Mouse (Mus musculus): ENCODE measurements around the gene Klc1. TPM values are rescaled to one million over a fixed set of nuclear protein-coding genes. Genes with fewer than 3 reads are reported as not detected.

The Klc1 gene
- total RNA-seq, 1 experiment from 2014 or later, result 169 TPM

GRCm38 (mm10) chr12:111798493-111798892, 39.8 kb downstream of the Klc1 start:
- no peak for ATAC-seq (ENCODE audit: extremely low read depth, insufficient number of reproducible peaks, low FRiP score, poor library complexity, severe bottlenecking)

- ATAC-seq (ENCODE audit: extremely low read depth, insufficient number of reproducible peaks, low FRiP score, poor library complexity, severe bottlenecking), result no peak
Measured at GRCm38 (mm10) chr12:111800459-111801183, 42.0 kb downstream of the Klc1 start.

GRCm38 (mm10) chr12:111803538-111803937, 44.9 kb downstream of the Klc1 start:
- no peak for ATAC-seq (ENCODE audit: extremely low read depth, insufficient number of reproducible peaks, low FRiP score, poor library complexity, severe bottlenecking)

- no peak for ATAC-seq (ENCODE audit: extremely low read depth, insufficient number of reproducible peaks, low FRiP score, poor library complexity, severe bottlenecking)
Measured at GRCm38 (mm10) chr12:111808775-111809174, 50.1 kb downstream of the Klc1 start.

- no peak for ATAC-seq (ENCODE audit: extremely low read depth, insufficient number of reproducible peaks, low FRiP score, poor library complexity, severe bottlenecking)
Measured at GRCm38 (mm10) chr12:111809762-111810161, 51.1 kb downstream of the Klc1 start.

- no peak for ATAC-seq (ENCODE audit: extremely low read depth, insufficient number of reproducible peaks, low FRiP score, poor library complexity, severe bottlenecking)
Measured at GRCm38 (mm10) chr12:111812075-111812474, 53.4 kb downstream of the Klc1 start.

- ATAC-seq (ENCODE audit: extremely low read depth, insufficient number of reproducible peaks, low FRiP score, poor library complexity, severe bottlenecking), result no peak
Measured at GRCm38 (mm10) chr12:111812611-111813010, 54.0 kb downstream of the Klc1 start.

- no peak for ATAC-seq (ENCODE audit: extremely low read depth, insufficient number of reproducible peaks, low FRiP score, poor library complexity, severe bottlenecking)
Measured at GRCm38 (mm10) chr12:111813111-111813765, 54.6 kb downstream of the Klc1 start.

- peak; percentile 94 for ATAC-seq (ENCODE audit: extremely low read depth, insufficient number of reproducible peaks, low FRiP score, poor library complexity, severe bottlenecking)
Measured at GRCm38 (mm10) chr12:111813766-111814617, 55.3 kb downstream of the Klc1 start, which contains the start of the genes Xrcc3 and Zfyve21. Gene Xrcc3, minus strand, starts transcription at chr12:111813873. Gene Zfyve21, plus strand, starts transcription at chr12:111814170.

GRCm38 (mm10) chr12:111814769-111815762, 56.4 kb downstream of the Klc1 start:
- no peak for ATAC-seq (ENCODE audit: extremely low read depth, insufficient number of reproducible peaks, low FRiP score, poor library complexity, severe bottlenecking)

- ATAC-seq (ENCODE audit: extremely low read depth, insufficient number of reproducible peaks, low FRiP score, poor library complexity, severe bottlenecking), result no peak
Measured at GRCm38 (mm10) chr12:111816528-111816927, 57.9 kb downstream of the Klc1 start.

- no peak for ATAC-seq (ENCODE audit: extremely low read depth, insufficient number of reproducible peaks, low FRiP score, poor library complexity, severe bottlenecking)
Measured at GRCm38 (mm10) chr12:111816967-111817366, 58.3 kb downstream of the Klc1 start.

- ATAC-seq (ENCODE audit: extremely low read depth, insufficient number of reproducible peaks, low FRiP score, poor library complexity, severe bottlenecking), result no peak
Measured at GRCm38 (mm10) chr12:111817991-111818390, 59.3 kb downstream of the Klc1 start.

- ATAC-seq (ENCODE audit: extremely low read depth, insufficient number of reproducible peaks, low FRiP score, poor library complexity, severe bottlenecking), result no peak
Measured at GRCm38 (mm10) chr12:111819936-111820335, 61.3 kb downstream of the Klc1 start.

GRCm38 (mm10) chr12:111820708-111821107, 62.1 kb downstream of the Klc1 start:
- no peak for ATAC-seq (ENCODE audit: extremely low read depth, insufficient number of reproducible peaks, low FRiP score, poor library complexity, severe bottlenecking)

GRCm38 (mm10) chr12:111821931-111822330, 63.3 kb downstream of the Klc1 start:
- ATAC-seq (ENCODE audit: extremely low read depth, insufficient number of reproducible peaks, low FRiP score, poor library complexity, severe bottlenecking), result no peak

GRCm38 (mm10) chr12:111827556-111827955, 68.9 kb downstream of the Klc1 start:
- ATAC-seq (ENCODE audit: extremely low read depth, insufficient number of reproducible peaks, low FRiP score, poor library complexity, severe bottlenecking), result no peak

- ATAC-seq (ENCODE audit: extremely low read depth, insufficient number of reproducible peaks, low FRiP score, poor library complexity, severe bottlenecking), result no peak
Measured at GRCm38 (mm10) chr12:111829447-111829846, 70.8 kb downstream of the Klc1 start.

Data from neutrophil, adult 5-6 weeks (primary cell).